Mouse (Mus musculus) heart, postnatal 0 days (tissue): ENCODE data around the gene Smg1. TPM values are rescaled to one million over a fixed set of nuclear protein-coding genes. Genes with fewer than 3 reads are reported as not detected.

Source experiments
- ATAC-seq: fragments of 200-750 bp; cut with Nextera tagmentation; 2 replicates; pipeline ENCODE4 v1.8.0; 2017; ENCODE audit warnings: low read depth, moderate number of reproducible peaks, moderate library complexity; ENCODE audit not compliant: insufficient read depth
- DNase-seq: peaks from one replicate; pipeline ENCODE4 v3.0.0-alpha.2; 2016; ENCODE audit warnings: low spot score
- H3K27ac ChIP-seq: fragments of 300-500 bp; sonication (generic); 2 replicates; pipeline ENCODE4 v1.5.1; 2014; ENCODE audit warnings: low read depth, mild to moderate bottlenecking
- H3K27me3 ChIP-seq: fragments of 300-500 bp; sonication (generic); 2 replicates; pipeline ENCODE4 v1.6.1; 2014; ENCODE audit warnings: low read length, mixed read lengths; ENCODE audit not compliant: control insufficient read depth, insufficient read depth
- H3K36me3 ChIP-seq: fragments of 300-500 bp; sonication (generic); replicated peaks from 2 replicates; pipeline ENCODE4 v1.6.1; 2014; ENCODE audit warnings: low read length, mixed read lengths; ENCODE audit not compliant: control insufficient read depth, insufficient read depth
- H3K4me1 ChIP-seq: fragments of 300-500 bp; sonication (generic); 2 replicates; pipeline ENCODE4 v1.6.1; 2014; ENCODE audit warnings: antibody characterized with exemption; ENCODE audit not compliant: control insufficient read depth, insufficient read depth
- H3K4me2 ChIP-seq: fragments of 300-500 bp; sonication (generic); 2 replicates; pipeline ENCODE4 v1.6.1; 2014; ENCODE audit warnings: low read depth, mild to moderate bottlenecking, low read length, moderate library complexity
- H3K4me3 ChIP-seq: fragments of 300-500 bp; sonication (generic); 2 replicates; pipeline ENCODE4 v1.5.1; 2014; ENCODE audit warnings: low read depth, low read length
- H3K9ac ChIP-seq: fragments of 300-500 bp; sonication (generic); replicated peaks from 2 replicates; pipeline ENCODE4 v1.6.1; 2014; ENCODE audit warnings: low read depth, low read length, mixed read lengths
- H3K9me3 ChIP-seq: fragments of 300-500 bp; sonication (generic); replicated peaks from 2 replicates; pipeline ENCODE4 v1.6.1; 2016; ENCODE audit warnings: low read length; ENCODE audit not compliant: control insufficient read depth
- CTCF ChIP-seq: IDR thresholded peaks from 2 replicates; pipeline ENCODE4 v1.5.1; 2016; ENCODE audit warnings: antibody characterized with exemption, control low read depth, low read depth
- EP300 ChIP-seq: IDR thresholded peaks from 2 replicates; pipeline ENCODE4 v1.6.1; 2016; ENCODE audit warnings: antibody characterized with exemption, low read depth
- WGBS: fragments of 180-500 bp; shearing (Covaris S2); extraction: QIAGEN DNeasy Blood & Tissue Kit; methylation state at CpG from one replicate; pipeline ENCODE4 v1.1.7; 2014; 5-methylcytosine and 5-hydroxymethylcytosine counted together
- polyA plus RNA-seq: library from polyadenylated mRNA; unstranded; fragments of >200 nt; fragmentation: Nextera tagmentation; extraction: Ambion mirVana; gene quantifications from 2 replicates; pipeline ENCODE4 v1.2.1, GENCODE M21; 2015
- total RNA-seq: library from RNA; depleted of rRNA; stranded (reverse); fragments of >200 nt; gene quantifications from 2 replicates; pipeline ENCODE4 v1.2.3, GENCODE M21; 2014; ENCODE audit warnings: low replicate concordance; rRNA removed

Smg1 gene
- total and polyA plus RNA-seq, 2 experiments from 2014 or later, result 8.7 to 35.2 TPM

DNA sequence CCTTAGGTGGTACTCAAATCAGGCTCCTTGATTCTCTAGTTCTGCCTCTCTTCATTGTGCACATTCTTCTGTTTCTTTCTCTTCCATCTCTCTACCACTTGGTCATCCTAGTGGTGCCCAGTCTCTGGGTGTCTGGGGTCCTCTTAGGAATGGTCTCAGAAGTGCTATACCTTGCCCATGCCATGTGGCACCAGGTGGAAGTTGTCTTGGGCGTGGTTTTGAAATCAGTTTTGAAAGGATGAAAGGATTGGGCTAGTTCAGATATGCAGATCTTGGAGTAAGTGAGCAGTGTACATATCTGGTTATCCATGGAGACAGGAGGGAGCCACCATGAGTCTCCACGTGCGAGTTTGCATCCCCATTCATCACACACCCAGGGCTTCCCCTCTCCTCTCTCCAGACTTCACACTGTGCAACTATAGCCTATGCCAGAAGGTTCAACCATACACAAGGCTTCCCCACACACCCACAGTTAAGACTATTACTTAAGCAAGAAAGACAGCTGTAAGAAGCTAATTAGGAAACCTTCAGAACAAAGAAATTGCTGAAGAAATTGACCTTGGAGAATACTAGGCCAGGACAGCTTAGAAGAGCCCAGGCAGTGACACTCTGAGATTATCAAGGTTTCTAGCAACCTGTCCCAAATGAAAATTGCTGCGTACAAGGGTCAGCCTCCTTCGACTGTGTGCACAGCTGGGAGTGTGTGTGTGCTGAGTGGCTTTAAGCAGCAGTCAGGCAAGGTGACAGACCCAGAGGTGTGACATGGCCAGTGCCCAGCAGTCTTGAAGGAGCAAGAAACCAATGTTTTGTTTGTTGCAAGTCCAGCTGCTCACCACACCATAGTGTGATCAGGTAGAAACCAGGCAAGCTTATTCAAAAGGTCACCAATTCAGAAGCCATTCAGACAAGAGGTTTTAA, 139.7 kb downstream of the Smg1 start:
- WGBS, result 37% methylated on average over 5 of the region's 5 CpGs
- H3K4me2 ChIP-seq, result no peak overlapping the region
- no peaks in the 10 kb centered on the region for H3K27me3 ChIP-seq
- ATAC-seq (no peak), DNase-seq (no peak)
- no peak for TF ChIP-seq EP300
- no peak for TF ChIP-seq CTCF
- no peaks in the 10 kb centered on the region for H3K4me1 ChIP-seq
- H3K36me3 ChIP-seq, result peaks cover 40% of the 10 kb centered on the region
- H3K9me3 ChIP-seq, result no peaks in the 10 kb centered on the region
- no peak overlapping the region for H3K27ac ChIP-seq
- H3K9ac ChIP-seq, result no peak overlapping the region
- H3K4me3 ChIP-seq, result no peak overlapping the region

DNA sequence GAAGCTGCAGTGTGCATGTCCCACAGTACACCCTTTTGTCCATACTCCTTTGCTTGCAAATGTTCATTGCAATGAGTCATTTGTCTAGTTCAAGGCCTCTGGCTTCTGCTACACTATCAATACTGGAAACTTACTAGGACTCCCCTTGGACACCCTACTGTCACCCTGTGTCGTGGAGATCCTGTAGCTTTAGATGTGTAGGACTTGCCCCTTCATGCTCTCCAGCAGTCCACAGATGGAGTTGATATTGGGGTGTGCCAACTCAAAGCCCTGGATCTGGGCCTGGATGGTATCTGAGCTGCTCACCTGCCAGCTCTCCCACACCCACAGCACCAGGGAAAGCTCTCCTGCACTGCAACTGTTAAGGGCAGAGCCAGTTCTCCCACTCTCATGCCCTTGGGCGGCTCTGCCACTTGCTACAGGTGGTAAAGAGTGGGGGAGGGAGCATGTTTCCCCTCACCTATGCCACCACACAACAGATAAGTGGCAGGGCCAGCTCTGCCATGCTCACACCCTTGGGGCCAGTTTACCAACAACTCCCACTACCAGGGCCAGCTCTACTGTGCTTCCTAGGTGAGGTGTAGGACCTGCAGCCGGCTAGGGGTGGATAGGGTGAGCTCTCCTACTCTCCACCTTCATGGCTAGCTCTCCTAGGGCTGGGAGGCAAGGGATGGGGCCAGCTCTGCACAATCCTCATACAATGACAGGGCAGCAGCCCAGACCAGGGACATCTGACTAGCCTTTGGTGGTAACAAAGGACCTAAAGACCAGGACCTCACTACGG, 140.6 kb downstream of the Smg1 start:
- no peak for TF ChIP-seq CTCF
- TF ChIP-seq EP300, result no peak
- H3K4me3 ChIP-seq, result no peak overlapping the region
- H3K4me2 ChIP-seq, result no peak overlapping the region
- H3K36me3 ChIP-seq, result peaks cover 31% of the 10 kb centered on the region
- DNase-seq, result no peak
- no peak overlapping the region for H3K9ac ChIP-seq
- H3K27me3 ChIP-seq, result no peaks in the 10 kb centered on the region
- H3K27ac ChIP-seq, result no peak overlapping the region
- WGBS, result 35% methylated on average over 4 of the region's 4 CpGs
- ATAC-seq, result no peak
- no peaks in the 10 kb centered on the region for H3K4me1 ChIP-seq
- no peaks in the 10 kb centered on the region for H3K9me3 ChIP-seq

DNA sequence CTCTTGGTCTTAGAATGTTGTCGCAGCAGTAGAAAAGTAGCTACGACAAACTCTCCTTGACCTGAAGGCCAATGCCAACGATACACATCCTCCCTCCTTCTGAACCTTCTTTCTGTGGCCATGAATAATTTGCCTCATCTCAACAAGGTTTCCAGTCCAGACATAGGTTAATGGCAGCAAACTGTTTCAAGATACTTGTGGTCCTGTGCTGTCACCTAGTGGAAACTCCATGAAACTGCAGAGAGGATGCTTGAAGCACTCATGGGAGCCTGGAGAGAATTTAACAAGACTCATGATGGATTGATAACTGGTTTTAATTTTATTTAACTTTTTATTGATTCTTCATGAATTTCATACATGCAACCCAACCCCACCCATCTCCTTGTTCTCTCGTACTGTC, 141.2 kb downstream of the Smg1 start:
- H3K27ac ChIP-seq, result no peak overlapping the region
- DNase-seq (peak; percentile 68), ATAC-seq (no peak)
- peak; percentile 96 for TF ChIP-seq CTCF
- TF ChIP-seq EP300, result no peak
- H3K9me3 ChIP-seq, result no peaks in the 10 kb centered on the region
- 47% methylated on average over 4 of the region's 4 CpGs for WGBS
- H3K36me3 ChIP-seq, result peaks cover 25% of the 10 kb centered on the region
- no peaks in the 10 kb centered on the region for H3K27me3 ChIP-seq
- no peak overlapping the region for H3K9ac ChIP-seq
- H3K4me3 ChIP-seq, result no peak overlapping the region
- no peak overlapping the region for H3K4me2 ChIP-seq
- no peaks in the 10 kb centered on the region for H3K4me1 ChIP-seq

DNA sequence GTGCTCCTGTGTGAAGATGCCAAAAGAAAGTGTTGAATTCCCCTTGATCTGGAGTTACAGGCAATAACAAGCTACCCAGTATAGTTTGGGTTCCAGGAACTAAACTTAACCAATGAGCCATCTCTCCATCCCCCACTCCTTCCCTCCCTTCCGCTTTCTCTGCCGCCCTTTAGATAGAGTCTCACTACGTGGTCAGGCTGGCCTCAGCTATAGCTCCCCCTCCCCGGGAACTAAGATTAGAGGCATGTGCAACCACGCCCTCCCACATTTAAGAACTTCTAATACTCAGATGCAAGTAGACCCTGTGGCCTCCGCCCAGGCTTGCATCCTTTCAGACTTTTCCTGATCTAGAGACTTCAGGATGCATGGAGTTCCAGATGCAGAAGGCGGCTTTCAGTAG, 145.9 kb downstream of the Smg1 start:
- Histone ChIP-seq H3K4me2 (no peak overlapping the region), H3K4me3 (no peak overlapping the region), H3K4me1 (no peaks in the 10 kb centered on the region), H3K27me3 (no peaks in the 10 kb centered on the region), H3K27ac (no peak overlapping the region), H3K9me3 (no peaks in the 10 kb centered on the region), H3K9ac (no peak overlapping the region), H3K36me3 (no peaks in the 10 kb centered on the region)
- DNase-seq (no peak), ATAC-seq (no peak)
- no peak for TF ChIP-seq EP300
- no peak for TF ChIP-seq CTCF
- 43% methylated on average over 7 of the region's 7 CpGs for WGBS

Other genes with a start within 250 kb of the Smg1 start
- 366 and 413 TPM in 2 replicates for gene Rps15a, start 127.5 kb downstream of the Smg1 start, total RNA-seq
- gene Rps15a, start 127.5 kb downstream of the Smg1 start, polyA plus RNA-seq, result 397 and 415 TPM in 2 replicates
- 125 and 331 TPM in 2 replicates for gene Arl6ip1, start 114.0 kb downstream of the Smg1 start, total RNA-seq
- 141 and 159 TPM in 2 replicates for gene Arl6ip1, start 114.0 kb downstream of the Smg1 start, polyA plus RNA-seq
- gene Syt17, start 204.6 kb upstream of the Smg1 start, total RNA-seq, result 0.46 and 1.2 TPM in 2 replicates
- gene Syt17, start 204.6 kb upstream of the Smg1 start, polyA plus RNA-seq, result 1.2 and 2.0 TPM in 2 replicates
- gene Itpripl2, start 248.3 kb upstream of the Smg1 start, total RNA-seq, result 25.4 and 31.6 TPM in 2 replicates
- gene Itpripl2, start 248.3 kb upstream of the Smg1 start, polyA plus RNA-seq, result 3.8 and 3.9 TPM in 2 replicates